Mouse (Mus musculus) limb, embryonic 12.5 days (tissue): ENCODE measurements around the gene Thbs1. TPM values are rescaled to one million over a fixed set of nuclear protein-coding genes. Genes with fewer than 3 reads are reported as not detected.

Source experiments
- ATAC-seq: fragments of 200-750 bp; cut with Nextera tagmentation; 2 replicates; pipeline ENCODE4 v1.8.0; 2017; ENCODE audit warnings: low read depth, moderate TSS enrichment; ENCODE audit not compliant: insufficient number of reproducible peaks, insufficient read depth, low FRiP score, low TSS enrichment
- H3K27ac ChIP-seq: fragments of 300-500 bp; sonication (generic); 2 replicates; pipeline ENCODE4 v1.5.1; 2016; ENCODE audit warnings: mild to moderate bottlenecking, moderate library complexity
- H3K27me3 ChIP-seq: fragments of 300-500 bp; sonication (generic); 2 replicates; pipeline ENCODE4 v1.6.1; 2016; ENCODE audit warnings: mild to moderate bottlenecking, moderate library complexity
- H3K36me3 ChIP-seq: fragments of 300-500 bp; sonication (generic); 2 replicates; pipeline ENCODE4 v1.6.1; 2016; ENCODE audit warnings: mild to moderate bottlenecking, moderate library complexity
- H3K4me1 ChIP-seq: fragments of 300-500 bp; sonication (generic); replicated peaks from 2 replicates; pipeline ENCODE4 v1.6.1; 2016
- H3K4me2 ChIP-seq: fragments of 300-500 bp; sonication (generic); 2 replicates; pipeline ENCODE4 v1.6.1; 2016; ENCODE audit warnings: mild to moderate bottlenecking, moderate library complexity
- H3K4me3 ChIP-seq: fragments of 300-500 bp; sonication (generic); replicated peaks from 2 replicates; pipeline ENCODE4 v1.5.1; 2016; ENCODE audit warnings: mild to moderate bottlenecking
- H3K9ac ChIP-seq: fragments of 300-500 bp; sonication (generic); replicated peaks from 2 replicates; pipeline ENCODE4 v1.6.1; 2016; ENCODE audit warnings: mild to moderate bottlenecking, moderate library complexity
- H3K9me3 ChIP-seq: fragments of 300-500 bp; sonication (generic); 2 replicates; pipeline ENCODE4 v1.6.1; 2016; ENCODE audit warnings: mild to moderate bottlenecking, moderate library complexity
- WGBS: fragments of 180-500 bp; shearing (Covaris S2); methylation state at CpG from one replicate; pipeline ENCODE4 v1.1.7; 2016; 5-methylcytosine and 5-hydroxymethylcytosine counted together
- polyA plus RNA-seq: library from polyadenylated mRNA; unstranded; fragments of >200 nt; fragmentation: Nextera tagmentation; extraction: Ambion mirVana; gene quantifications from 2 replicates; pipeline ENCODE4 v1.2.1, GENCODE M21; 2016

The Thbs1 gene
- polyA plus RNA-seq, 1 experiment from 2014 or later: 56.8 TPM

- Histone ChIP-seq H3K27ac (no peak overlapping the region), H3K4me1 (no peaks in the 10 kb centered on the region), H3K4me2 (no peak overlapping the region), H3K9me3 (no peaks in the 10 kb centered on the region), H3K4me3 (no peak overlapping the region), H3K27me3 (no peaks in the 10 kb centered on the region), H3K9ac (no peak overlapping the region), H3K36me3 (no peaks in the 10 kb centered on the region)
- WGBS: 75% methylated on average over 2 of the region's 2 CpGs
- no peak for ATAC-seq
These were observed 26.0 kb upstream of the Thbs1 start for GRCm38 (mm10) chr2:118085647-118086046.

GRCm38 (mm10) chr2:118087044-118087726 is 24.5 kb upstream of the Thbs1 start:
- Histone ChIP-seq H3K27ac (no peak overlapping the region), H3K4me3 (no peak overlapping the region), H3K36me3 (no peaks in the 10 kb centered on the region), H3K9me3 (no peaks in the 10 kb centered on the region), H3K4me2 (no peak overlapping the region), H3K9ac (no peak overlapping the region), H3K4me1 (no peaks in the 10 kb centered on the region), H3K27me3 (no peaks in the 10 kb centered on the region)
- WGBS: 83% methylated on average over 10 of the region's 10 CpGs
- ATAC-seq: no peak

DNA sequence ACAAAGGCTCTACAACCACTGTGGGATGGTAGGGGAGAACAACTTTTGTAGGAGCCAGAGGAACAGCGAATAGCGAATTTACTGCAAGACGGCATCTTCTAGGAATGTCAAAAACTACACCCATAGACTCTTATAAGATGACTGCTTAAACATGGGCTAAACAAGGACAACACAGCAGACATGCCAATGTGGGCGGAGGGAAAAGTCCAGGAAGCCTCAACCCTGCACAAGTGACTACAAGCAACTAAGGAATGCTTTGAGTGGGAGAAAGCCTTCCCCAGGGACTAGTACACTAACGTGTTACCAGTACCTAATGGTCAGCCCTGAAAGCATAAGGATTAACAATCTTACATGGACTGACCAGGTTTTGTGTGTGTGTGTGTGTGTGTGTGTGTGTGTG is 20.4 kb upstream of the Thbs1 start:
- H3K27me3 ChIP-seq: no peaks in the 10 kb centered on the region
- no peak overlapping the region for H3K4me2 ChIP-seq
- H3K4me3 ChIP-seq: no peak overlapping the region
- ATAC-seq: no peak
- H3K4me1 ChIP-seq: no peaks in the 10 kb centered on the region
- no peaks in the 10 kb centered on the region for H3K36me3 ChIP-seq
- H3K9ac ChIP-seq: no peak overlapping the region
- 82% methylated on average over 5 of the region's 5 CpGs for WGBS
- H3K27ac ChIP-seq: no peak overlapping the region
- H3K9me3 ChIP-seq: no peaks in the 10 kb centered on the region

GRCm38 (mm10) chr2:118099104-118099503 is 12.6 kb upstream of the Thbs1 start:
- Histone ChIP-seq H3K27me3 (no peaks in the 10 kb centered on the region), H3K9me3 (no peaks in the 10 kb centered on the region), H3K4me3 (no peak overlapping the region), H3K4me2 (no peak overlapping the region), H3K27ac (peak overlapping the region; percentile 83), H3K9ac (no peak overlapping the region), H3K36me3 (no peaks in the 10 kb centered on the region), H3K4me1 (peaks cover 17% of the 10 kb centered on the region)
- peak; percentile 88; the same call in 1 of the 2 replicates for ATAC-seq
- WGBS: 24% methylated on average over 4 of the region's 4 CpGs

DNA sequence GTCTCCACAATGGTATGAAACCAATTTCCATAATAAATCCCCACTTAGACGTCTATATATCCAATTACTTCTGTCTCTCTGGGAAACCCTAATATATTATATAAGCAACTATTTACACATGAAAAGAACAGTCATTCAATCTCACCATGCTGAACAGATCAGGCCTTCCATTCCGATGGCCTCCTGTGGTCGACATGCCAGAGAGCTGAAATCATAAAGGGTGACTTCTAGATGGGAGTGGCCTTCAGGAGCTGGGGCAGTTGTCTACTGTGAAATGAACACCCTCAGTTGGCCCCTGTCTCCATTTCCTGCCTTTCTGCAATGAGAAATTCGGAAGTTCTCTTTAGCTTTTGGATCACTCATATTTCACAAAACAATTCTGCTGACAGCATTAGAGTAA is 9.5 kb upstream of the Thbs1 start:
- H3K9me3 ChIP-seq: no peaks in the 10 kb centered on the region

DNA sequence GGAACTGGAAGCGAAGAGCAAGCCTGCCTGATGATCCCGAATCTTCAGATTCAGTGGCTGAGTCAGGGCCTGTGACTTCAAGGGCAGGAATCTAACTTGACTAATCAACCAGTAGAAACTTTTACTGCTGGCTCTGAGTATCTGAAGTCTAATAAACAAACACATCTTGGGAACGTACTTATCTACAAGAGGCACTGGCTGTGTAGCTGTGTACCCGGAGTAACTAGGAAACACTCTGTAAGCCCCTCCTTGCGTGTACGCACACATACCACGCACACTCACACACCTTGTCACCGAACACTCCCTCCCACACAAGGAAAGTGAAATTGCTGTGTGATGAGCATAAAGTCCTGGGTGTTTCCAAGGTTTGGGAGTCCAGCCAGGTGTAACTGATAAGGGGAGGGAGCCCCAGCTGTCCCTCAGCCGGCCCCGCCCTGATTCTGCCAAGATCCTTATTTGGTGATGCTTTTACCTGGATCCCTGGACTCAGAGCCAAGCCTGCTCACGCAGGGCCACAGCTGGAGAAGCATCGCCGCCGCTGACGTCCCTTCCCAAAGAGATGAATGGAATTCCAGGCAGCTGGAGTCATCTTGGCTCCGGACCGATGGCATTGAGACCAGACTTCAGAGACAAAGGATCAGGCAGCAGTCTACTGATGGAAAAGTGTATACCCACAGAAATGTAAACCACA is 1.3 kb upstream of the Thbs1 start:
- Histone ChIP-seq H3K27me3 (peaks cover 16% of the 10 kb centered on the region), H3K36me3 (peaks cover 14% of the 10 kb centered on the region), H3K4me1 (peaks cover 42% of the 10 kb centered on the region), H3K9me3 (no peaks in the 10 kb centered on the region), H3K9ac (peak overlapping the region; percentile 18; the same call in 1 of the 2 replicates), H3K4me2 (peak overlapping the region; percentile 68), H3K4me3 (peak overlapping the region; percentile 61), H3K27ac (peak overlapping the region; percentile 51; the same call in 1 of the 2 replicates)
- ATAC-seq: 0 out of 2 replicates have a peak, but pooled peaks have one; percentile 9
- 33% methylated on average over 17 of the region's 17 CpGs for WGBS

More for the DNA sequence above, 9.5 kb upstream of the Thbs1 start:
- Histone ChIP-seq H3K4me3 (no peak overlapping the region), H3K9ac (no peak overlapping the region), H3K4me1 (peaks cover 17% of the 10 kb centered on the region), H3K4me2 (no peak overlapping the region), H3K27me3 (no peaks in the 10 kb centered on the region), H3K27ac (no peak overlapping the region), H3K36me3 (no peaks in the 10 kb centered on the region)
- ATAC-seq: no peak
- 65% methylated on average over 4 of the region's 4 CpGs for WGBS

DNA sequence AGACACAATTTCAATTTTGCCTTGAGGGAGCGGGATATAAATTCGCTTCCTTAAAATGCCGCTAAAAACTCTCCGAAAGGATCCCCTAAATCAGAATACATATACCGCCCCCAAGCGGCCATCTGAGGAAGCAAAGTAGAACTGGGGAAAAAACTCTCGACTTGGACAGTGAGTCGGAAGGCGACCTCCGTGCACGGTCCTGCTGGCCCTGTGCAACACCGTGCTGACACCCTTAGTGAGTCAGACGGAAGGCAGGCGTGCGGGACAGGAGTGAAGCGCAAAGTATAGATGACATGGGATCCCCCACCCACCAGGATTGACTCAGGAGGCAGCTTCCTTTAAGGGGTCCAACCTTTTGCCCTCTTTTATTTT is 574 bp upstream of the Thbs1 start:
- H3K4me1 ChIP-seq: peaks cover 49% of the 10 kb centered on the region

GRCm38 (mm10) chr2:118112438-118112837 is 762 bp downstream of the Thbs1 start:
- no peak for ATAC-seq
- H3K4me2 ChIP-seq: peak overlapping the region; percentile 68
- H3K4me3 ChIP-seq: peak overlapping the region; percentile 61
- H3K36me3 ChIP-seq: peaks cover 34% of the 10 kb centered on the region
- no peak overlapping the region for H3K27ac ChIP-seq
- WGBS: 25% methylated on average over 5 of the region's 5 CpGs
- peak overlapping the region; percentile 72 for H3K9ac ChIP-seq
- H3K27me3 ChIP-seq: peaks cover 16% of the 10 kb centered on the region
- H3K4me1 ChIP-seq: peaks cover 58% of the 10 kb centered on the region
- H3K9me3 ChIP-seq: no peaks in the 10 kb centered on the region

More for the DNA sequence above, 574 bp upstream of the Thbs1 start:
- Histone ChIP-seq H3K27me3 (peaks cover 16% of the 10 kb centered on the region), H3K36me3 (peaks cover 21% of the 10 kb centered on the region), H3K27ac (peak overlapping the region; percentile 71), H3K9ac (peak overlapping the region; percentile 72), H3K4me2 (peak overlapping the region; percentile 68), H3K9me3 (no peaks in the 10 kb centered on the region), H3K4me3 (peak overlapping the region; percentile 61)
- under 1% methylated on average over 16 of the region's 16 CpGs for WGBS
- peak; percentile 75 for ATAC-seq

DNA sequence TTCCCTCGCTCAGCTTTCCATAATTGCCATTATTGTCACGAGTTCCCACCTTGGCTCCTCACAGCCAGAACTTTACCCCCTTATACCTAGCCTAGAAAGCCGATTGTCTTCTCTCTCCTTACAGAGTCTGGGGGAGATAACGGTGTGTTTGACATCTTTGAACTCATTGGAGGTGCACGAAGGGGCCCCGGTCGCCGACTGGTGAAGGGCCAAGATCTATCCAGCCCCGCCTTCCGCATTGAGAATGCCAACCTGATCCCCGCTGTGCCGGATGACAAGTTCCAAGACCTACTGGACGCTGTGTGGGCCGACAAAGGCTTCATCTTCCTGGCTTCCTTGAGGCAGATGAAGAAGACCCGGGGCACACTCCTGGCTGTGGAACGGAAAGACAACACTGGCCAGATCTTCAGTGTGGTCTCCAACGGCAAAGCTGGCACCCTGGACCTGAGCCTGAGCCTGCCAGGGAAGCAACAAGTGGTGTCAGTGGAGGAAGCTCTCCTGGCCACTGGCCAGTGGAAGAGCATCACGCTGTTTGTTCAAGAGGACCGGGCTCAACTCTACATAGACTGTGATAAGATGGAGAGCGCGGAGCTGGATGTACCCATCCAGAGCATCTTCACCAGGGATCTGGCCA is 1.3 kb downstream of the Thbs1 start:
- Histone ChIP-seq H3K9ac (peak overlapping the region; percentile 72; the same call in 1 of the 2 replicates), H3K4me1 (peaks cover 58% of the 10 kb centered on the region), H3K4me2 (peak overlapping the region; percentile 68), H3K27ac (no peak overlapping the region), H3K27me3 (peaks cover 16% of the 10 kb centered on the region), H3K9me3 (no peaks in the 10 kb centered on the region), H3K36me3 (peaks cover 40% of the 10 kb centered on the region), H3K4me3 (peak overlapping the region; percentile 61)
- ATAC-seq: no peak
- 69% methylated on average over 21 of the region's 21 CpGs for WGBS

DNA sequence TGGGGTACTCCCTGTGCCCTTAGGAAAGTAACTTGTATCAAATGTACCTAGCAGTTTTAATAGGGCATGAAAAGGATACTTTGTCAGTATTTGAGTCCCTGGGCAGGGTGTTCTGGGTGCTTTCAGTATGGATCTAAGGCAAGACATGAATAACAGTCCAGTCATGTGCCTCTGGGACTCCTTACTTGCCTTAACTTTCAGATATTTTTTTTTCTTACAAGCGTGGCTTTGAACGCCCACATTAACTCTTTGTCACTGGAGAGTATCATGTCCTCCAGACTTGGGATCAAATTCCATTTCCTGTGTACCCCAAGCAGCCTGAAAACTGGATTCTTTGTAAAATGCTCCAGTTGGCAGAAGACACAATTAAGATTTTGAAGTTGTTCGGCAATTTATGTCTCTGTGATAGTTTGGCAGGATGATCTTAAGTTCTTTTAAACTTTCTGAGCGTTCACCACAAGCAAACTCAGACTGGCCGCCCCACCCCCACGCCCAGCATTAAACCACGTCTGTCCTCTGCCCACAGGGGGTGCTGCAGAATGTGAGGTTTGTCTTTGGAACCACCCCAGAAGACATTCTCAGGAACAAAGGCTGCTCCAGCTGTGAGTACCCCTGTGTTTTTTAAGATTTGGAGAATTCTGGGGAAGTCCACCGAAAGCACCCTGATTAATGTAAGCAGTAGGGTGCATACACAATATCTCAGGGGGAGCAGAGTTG is 2.3 kb downstream of the Thbs1 start:
- H3K9me3 ChIP-seq: no peaks in the 10 kb centered on the region
- peak overlapping the region; percentile 68 for H3K4me2 ChIP-seq
- no peak overlapping the region for H3K27ac ChIP-seq
- H3K36me3 ChIP-seq: peaks cover 50% of the 10 kb centered on the region
- 46% methylated on average over 8 of the region's 8 CpGs for WGBS
- H3K4me1 ChIP-seq: peaks cover 58% of the 10 kb centered on the region
- peak overlapping the region; percentile 61 for H3K4me3 ChIP-seq
- H3K9ac ChIP-seq: 0 out of 2 replicates have a peak overlapping the region, but pooled peaks have one; percentile 72
- no peak for ATAC-seq
- H3K27me3 ChIP-seq: peaks cover 16% of the 10 kb centered on the region

GRCm38 (mm10) chr2:118114671-118115070 is 3.0 kb downstream of the Thbs1 start:
- 75% methylated on average over 10 of the region's 10 CpGs for WGBS
- H3K36me3 ChIP-seq: peaks cover 57% of the 10 kb centered on the region
- peak overlapping the region; percentile 61 for H3K4me3 ChIP-seq
- H3K4me2 ChIP-seq: peak overlapping the region; percentile 68
- ATAC-seq: no peak
- H3K9ac ChIP-seq: no peak overlapping the region; the same call in 1 of the 2 replicates
- no peak overlapping the region for H3K27ac ChIP-seq
- H3K9me3 ChIP-seq: no peaks in the 10 kb centered on the region
- H3K4me1 ChIP-seq: peaks cover 56% of the 10 kb centered on the region
- peaks cover 12% of the 10 kb centered on the region for H3K27me3 ChIP-seq
